Mouse (Mus musculus) gonadal fat pad, adult 2 months (tissue): ENCODE data around the gene Ivd. TPM values are rescaled to one million over a fixed set of nuclear protein-coding genes. Genes with fewer than 3 reads are reported as not detected.

Experiments used
- DNase-seq: peaks from one replicate; pipeline ENCODE4 v3.0.0-alpha.2; 2012; ENCODE audit warnings: low read depth
- polyA plus RNA-seq: library from polyadenylated mRNA; depleted of rRNA; stranded (reverse); fragments of >200 nt; gene quantifications from 2 replicates; pipeline ENCODE4 v1.2.3, GENCODE M21; 2012

Gene Ivd
- polyA plus RNA-seq, 1 experiment = 135 TPM

DNA sequence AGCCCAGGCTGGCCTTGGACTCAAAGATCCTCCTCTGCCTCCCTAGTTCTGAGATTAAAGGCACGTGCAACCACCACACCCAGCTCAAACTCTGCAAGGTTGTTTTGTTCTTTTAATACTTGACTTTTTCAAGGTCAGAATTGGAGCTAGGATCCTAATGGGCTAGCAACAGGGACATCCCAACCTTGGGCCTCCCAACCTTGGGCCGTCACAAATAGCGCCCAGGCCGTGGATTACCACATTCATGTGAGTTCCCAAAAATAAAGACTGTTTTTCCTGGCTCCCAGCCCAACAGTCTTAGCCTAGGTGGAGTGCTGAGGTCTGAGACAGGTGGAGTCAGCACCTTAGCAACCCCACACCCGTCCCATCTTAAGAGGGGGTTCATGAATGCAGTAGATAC lies 20.2 kb downstream of the Ivd start:
- no peak for DNase-seq

DNA sequence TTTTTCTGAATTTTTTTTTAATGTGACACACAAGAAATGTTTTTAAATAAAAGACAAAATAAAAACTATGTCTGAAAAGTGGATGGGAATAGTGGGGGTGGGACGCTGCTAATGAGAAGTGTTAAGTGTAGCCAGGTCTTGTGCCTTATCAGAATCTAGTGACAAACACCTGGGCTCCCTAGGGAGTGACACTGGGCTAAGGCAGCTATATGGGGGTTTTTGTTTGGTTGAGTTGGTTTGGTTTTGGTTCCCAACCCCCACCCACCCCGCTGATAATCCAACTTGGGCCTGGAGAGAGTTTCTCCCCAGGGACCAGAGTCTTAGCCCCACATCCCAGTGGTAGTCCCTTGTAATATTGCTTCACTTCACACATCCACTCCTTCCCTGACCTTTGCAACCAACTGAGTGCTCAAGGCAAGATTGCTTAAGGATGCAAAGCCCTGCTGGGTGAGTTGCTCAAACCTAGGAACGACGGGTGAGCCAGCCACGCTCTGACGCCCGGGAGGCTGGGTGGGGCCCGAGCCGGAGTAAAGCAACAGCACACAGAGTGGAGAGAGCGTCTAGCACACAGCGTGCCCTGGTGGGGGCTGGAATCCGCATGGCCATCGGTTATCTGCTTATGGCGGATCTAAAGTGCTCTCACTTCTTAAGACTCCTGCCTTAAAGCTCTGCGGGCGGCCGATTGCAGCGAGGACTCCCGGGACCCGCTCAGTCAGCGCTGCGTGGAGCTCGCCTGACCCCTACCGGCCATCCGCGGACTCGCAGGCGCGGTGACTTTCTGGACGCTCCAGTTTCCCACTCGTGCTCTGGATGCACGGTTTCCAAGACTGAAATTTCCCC lies 21.3 kb downstream of the Ivd start:
- no peak for DNase-seq

DNA sequence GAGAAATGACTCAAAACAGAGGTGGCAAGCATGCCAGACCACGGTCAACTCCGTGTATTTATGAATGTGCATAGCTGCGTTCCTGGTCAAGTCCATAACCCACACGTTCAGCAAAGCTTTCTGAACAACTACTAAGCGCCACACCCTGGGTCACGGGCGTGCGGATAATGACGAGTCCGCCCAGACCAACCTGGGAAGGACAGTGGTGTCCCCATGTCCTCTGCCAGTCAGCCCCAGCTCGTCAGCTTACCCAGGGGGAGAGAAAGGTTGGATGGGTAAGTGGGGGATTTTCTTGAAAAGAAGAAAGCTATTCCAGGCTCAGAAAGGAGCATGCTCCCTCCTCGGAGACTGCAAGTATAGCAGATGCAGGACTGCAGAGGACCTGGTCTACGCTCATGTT lies 25.7 kb downstream of the Ivd start:
- no peak for DNase-seq

DNA sequence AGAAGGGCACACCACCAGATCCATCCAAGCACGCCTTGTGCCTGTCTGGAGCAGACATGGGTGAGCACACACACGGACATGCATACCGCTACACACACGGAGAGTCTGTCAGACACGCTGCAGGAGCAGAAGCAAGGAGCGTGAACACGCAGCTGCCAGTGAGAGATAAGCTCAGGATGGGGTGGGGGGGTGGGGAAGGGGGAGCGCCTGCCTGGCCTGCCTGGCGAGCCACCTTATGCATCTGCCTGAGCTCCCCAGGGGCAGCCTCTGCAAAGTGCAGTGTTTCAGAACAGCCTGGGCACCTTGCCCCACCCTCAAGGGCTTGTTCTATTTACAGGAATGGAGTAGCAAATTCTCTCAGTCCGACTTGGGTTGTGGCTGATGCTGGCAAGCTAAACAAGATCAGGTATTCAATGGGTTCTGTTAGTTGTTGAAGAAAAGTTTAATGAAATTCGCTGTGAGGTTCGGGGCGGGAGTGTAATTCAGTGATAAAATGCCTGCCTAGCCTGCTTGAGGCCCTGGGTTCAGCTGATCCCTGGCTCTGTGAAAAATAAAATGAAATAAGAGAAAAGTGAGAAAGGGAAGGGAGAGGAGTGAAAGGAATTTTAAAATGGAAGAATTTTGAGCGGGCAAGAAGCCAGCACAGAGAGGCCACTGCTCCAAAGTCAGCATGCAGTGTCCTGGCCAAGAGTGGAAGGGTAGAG lies 26.2 kb downstream of the Ivd start:
- no peak for DNase-seq

DNA sequence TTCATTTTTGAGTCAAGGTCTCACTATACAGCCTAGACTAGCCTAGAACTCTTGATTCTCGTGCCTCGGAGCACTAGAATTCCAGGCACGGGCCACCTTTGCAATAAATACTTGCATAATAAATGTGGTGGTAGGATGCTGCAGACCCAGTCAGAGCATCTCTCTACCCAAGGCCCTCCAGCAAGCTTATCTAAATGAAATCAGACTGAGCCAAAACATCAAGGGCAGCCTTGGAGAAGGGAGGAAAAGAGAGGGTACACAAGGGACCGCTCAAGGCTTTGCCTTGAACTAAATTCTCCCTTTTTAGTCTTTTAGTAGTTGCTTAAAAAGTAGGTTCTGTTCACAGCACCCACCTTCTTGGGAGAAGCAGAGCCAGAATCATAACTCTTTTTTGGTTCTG lies 29.4 kb downstream of the Ivd start:
- no peak for DNase-seq

DNA sequence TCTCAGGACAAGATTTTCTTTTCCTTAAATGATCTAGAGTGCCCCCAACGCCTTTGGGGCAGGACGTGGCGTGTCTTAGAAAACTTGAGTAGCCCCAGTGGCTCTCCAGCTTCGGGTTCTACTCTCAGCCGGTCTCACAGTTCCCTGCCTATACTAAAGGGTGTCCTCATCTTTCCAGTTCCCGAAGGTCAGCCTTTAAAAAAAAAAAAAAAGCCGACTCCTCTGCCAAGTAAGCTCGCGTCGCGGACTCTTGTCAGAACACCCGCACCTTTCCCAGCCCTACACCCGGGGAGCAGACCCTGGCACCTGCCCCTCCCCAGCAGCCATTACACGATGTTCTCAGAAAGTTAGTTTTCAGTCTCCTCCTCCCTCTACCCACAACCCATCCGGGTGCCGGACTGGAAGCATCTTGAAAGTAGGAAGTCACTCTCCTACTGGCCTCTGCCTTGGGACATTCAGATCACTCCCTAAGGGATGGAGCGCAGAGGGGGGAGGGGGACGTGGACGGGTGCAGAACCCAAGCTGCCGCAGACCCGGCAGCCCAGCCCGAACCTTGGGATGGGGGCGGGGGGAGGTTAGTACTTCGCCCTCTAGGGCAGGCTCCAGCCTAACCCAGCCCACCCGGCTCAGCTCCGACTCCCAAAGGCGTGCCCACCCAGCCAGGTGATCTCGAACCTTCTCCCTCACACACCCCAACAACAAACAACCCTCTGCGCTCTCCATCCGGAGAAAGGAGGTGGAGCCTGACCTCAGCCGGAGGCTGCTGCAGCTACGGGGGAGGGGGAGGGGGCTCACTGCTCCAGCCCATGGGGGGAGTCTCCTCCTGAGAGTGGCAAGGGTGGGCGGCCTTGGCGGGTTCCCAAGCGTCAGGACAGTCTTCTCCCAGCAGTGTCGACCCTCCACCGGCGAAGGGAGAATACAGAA lies 34.5 kb downstream of the Ivd start:
- DNase-seq = no peak

DNA sequence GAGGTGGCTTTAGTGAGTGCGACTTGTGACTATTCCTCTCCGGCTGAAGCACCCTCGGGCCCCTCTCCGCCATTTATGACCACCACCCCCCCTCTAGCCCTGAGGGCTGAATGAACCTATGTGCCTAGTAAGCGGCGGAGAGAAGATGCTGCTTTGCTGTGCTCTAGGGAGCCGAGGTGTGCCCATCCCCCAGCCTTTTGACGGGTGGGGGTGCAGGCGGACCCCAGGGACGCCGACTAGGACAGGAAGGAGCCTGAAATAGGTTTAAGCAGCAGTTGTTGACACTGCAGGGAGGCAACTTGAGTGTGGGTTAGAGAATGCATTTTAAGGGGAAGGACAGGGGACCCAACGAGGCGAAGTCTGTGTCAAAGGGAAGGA lies 35.1 kb downstream of the Ivd start:
- no peak for DNase-seq

DNA sequence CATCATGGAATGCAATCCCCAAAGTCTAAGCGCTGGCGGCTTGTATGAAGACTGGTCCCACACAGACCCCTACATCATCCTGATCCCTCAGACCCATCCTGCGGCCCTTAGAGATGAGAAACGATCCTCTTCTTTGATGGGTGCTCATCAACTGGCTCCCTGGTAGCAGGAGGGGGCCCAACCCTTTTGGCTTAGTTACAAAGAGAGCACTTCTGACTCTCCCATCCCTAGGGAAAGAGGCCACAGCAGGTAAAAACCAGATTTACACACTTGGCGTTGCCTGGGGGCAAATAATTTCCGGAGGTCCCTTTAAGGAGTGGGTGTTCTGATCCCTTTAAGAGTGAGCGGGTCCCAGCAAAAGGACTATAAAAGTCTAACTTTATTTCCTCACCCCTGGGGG lies 35.6 kb downstream of the Ivd start:
- DNase-seq = no peak

DNA sequence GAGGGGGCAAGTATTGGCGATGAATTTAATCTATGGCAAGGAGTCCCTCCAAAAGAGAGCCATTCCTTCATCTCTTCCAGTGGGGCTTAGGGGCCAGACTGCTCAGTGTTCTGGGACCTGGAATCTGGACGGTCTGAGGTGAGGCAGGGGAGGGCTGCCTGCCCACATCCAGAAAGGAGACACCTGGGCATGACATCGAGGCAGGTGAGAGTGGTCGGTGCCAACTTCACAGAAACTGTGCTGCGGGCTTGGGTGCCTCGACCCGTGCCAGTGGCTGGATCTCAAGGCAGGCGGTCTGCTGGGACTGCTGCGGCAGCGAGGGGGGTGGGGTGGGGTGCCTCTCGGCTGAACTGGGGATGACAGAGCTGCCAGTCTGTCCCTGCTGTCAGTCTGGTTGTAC lies 36.1 kb downstream of the Ivd start:
- DNase-seq = no peak

DNA sequence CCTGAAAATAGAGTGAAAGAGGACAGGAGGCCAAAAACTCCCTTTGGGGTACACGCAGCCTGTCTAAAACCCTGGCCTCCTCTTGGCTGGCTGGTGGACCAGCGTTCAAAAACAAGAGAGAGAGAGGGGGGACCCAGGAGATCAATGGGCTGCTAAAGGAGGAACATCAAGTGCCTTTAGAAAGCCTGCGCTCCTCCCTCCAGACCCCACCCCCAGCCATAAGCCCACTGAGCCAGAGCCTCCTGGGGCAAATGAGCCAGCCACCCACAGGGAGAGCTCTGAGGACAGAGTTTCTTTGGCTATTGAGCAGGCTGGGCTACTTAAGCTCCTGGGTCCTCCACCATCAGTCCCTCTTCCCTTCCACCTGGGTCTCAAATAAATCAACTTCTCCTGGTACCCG lies 37.0 kb downstream of the Ivd start:
- DNase-seq = no peak

DNA sequence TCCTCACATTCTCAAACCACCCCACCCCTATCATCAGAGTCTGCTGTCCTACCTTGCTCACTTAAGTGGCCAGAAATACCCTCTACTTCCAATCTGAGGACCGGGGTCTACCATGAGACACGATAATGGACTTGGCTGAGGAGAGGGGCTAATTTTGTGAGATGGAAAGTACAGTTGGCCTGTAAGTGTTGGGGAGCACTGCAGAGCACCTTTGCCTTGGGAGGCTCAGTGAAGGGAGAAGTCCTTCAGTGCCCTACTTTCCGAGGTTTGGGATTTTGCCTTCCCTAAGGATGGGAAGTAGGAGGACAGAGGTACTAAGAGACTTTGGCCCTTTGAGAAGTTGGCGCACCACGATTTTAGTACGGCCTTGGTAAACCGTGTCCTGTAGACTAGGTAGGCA lies 37.6 kb downstream of the Ivd start:
- no peak for DNase-seq

DNA sequence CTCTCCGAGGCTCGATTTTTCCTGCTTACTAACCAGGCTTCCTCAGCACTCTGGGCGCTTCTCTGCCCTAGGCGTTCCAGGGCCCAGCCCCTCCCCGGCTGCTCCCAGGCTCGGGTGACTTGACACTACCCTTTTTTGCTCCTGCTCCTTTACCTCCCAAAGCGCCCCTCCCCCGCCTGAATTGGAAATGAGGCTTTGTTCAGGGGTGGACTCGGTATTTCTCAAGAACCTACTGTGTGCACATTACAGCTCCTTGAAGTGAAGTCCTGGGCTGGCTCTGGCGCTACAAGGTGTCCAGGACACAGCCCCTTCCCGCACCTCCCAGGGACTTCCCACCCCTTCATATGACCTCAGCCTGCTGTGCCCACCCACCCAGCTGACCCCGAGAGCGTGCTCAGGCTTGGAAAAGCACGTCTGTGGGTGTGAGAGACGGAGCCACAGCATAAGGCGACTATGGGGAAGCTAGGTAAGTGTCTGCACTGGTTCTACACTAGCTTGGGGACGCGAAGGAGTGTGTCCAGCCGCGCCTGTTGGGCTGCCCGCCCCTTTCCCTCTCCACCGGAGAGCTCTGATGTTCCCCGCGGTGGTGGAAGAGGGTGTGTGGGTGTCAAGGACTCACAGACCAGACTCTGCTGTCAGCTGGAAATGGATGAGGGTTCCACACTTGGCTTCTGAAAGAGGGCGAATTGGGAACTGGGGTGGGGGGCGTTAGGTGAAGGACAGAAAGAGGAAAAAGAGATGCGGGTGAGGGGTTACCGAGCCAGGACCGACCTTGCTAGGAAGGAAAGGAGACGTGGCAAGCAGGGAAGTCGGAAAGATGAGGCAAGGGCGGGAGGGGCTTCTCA lies 38.4 kb downstream of the Ivd start, which contains the start of gene Bahd1:
TSS of gene Bahd1 (plus strand) at position 397 of the 845 bp plus-strand sequence.
- DNase-seq = no peak

DNA sequence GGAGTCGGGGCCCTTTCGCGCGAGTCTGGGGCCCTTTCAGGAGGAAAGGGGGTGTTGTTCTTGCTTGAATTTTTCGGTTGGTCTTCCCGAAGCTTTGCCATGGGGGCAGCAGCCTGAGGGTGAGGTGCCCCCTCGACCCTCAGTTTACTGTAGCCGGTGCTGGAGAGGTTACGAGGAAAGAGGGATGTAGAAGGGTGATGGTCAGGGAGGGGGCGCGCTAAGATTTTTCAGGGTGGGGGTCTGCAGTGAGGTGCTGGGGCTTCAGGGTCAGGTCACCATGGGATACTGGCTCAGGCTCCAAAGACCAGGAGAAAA lies 39.0 kb downstream of the Ivd start:
- no peak for DNase-seq

DNA sequence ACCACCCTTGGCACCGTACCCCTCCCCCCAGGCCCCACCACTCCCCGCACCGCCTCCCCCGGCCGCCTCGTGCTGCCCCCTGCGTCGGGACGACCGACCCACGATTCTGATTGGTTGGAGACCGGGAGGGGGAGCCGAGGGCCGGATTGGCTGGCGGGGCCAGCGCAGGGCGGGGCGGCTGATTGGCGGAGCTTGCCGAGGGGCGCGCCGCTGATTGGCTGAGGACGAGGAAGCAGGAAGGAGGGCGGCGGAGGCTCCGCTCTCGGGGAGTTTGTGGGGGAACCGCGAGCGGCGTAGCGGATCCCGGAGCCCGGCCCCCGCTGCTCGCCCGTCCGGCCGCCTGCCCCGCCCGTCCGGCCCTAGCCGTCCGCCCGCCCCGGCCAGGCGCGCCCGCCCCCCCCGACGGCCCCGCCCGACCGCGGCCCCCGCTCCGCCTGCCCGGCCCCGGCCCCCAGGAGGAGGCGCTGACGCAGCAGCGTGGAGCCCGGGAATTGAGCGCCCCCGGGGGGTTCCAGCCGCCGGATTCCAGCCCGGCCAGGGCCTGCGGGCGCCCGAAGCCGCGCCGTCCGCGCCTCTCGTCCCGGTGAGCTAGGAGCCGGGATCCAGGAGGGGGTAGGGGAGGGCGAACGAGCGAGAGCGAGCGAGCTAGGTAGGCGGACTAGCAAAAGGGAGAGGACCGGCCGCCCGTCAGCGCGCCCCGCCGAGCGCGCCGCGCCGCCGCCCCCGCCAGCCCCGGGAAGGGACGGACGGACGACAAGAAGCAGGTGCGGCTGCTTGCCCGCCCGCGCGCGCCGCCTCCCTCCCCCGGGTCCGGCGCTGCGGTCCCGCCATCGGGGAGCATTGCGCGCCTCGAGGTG lies 39.6 kb downstream of the Ivd start:
- peak; percentile 33 for DNase-seq

DNA sequence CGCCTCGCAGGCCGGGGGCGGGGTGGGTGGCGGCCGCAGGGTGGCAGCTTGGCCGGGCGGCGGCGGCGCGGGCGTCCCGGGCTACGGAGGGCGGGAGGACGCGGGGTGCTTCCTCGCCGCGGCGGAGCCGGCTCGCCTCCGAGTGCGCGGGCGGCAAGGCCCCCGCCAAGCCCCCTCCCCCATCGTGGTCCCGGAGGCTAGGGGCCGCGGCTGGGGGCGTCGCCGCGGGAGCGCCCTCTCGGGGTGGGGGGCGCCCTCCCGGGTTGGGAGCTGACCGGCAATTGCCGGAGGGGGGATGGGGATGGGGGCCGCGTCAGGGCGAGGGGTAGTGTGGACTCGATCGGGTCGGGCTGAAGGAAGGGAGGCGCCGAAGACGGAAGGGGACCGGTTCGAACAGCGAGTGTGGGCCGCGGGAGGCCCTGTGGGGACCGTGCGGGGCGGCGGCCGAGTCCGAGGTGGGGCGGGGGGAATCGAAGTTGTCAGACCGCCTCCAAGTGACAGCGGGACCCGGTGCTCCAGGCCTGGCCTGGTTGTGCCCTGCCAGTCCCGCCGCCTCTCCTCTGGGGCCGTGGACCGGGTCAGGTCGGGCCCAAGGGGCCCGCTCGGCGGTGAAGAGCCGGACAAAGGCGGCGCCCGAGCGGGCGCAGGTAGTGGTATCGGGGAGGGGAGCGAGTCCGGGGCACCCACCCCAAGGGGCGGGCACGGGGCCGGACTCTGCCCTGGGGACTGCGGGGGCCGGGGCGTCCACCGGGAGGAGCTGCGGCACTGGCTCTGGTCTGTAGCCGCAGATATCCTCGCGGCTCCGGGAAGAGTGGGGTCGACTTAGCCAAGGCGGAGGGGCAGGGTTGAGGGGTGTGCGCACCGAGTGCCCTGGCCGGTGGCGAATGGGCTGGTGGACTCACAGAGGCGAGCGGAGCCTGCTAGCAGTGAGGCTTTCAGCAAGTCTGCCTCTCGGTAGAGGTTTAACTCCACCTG lies 40.6 kb downstream of the Ivd start:
- no peak for DNase-seq

DNA sequence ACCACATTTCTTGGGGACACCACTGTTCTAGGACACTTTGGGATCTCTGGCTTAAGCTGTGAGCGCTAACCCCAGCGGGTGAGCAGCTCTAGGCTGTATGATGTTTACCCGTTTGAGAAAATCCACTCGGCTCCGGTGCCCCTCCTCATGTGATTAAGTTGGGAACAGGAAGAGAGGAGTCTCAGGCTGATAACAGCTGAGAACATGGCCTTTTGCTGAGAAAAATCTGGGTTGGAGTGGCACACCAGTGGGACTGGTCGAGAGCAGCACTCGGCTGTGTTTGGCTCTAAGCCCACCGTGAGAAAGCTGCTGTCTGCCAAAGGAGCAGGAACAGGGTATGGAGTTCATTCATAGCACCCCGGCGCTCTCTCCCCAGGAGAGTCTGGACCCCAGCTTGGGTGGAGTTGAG lies 41.6 kb downstream of the Ivd start:
- DNase-seq = no peak

DNA sequence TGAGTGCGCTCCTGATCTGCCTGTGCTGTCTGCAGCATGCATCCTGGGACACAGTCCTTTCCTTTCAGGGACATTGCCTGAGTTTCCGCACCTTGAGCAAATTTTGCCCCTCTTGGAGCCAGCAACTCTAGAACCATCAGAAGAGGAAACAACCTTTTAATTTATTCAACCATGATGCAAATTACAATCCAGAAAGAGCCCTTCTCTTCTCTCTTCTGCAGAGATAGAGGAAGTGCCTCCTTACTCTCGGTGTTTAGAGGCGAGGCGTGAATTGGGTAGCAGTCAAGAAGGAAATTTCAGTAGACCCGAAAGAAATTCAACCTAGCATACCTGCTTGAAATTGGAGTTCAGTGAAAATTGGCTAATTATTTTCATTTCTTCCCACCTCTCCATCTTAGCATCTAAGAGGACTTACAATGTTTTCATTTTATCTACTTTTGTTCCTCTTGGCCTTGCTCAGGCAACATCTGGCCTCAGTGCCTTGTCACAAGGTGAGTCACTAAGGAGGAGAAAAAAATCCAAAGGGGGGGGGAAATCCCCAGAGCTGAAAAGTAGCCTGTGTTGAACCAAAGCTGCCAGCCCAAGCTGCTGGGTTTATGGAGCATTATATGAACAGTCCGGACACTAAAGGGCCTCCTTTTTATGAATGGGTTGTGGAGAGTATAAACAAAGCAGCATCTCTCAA lies 43.8 kb downstream of the Ivd start:
- no peak for DNase-seq

DNA sequence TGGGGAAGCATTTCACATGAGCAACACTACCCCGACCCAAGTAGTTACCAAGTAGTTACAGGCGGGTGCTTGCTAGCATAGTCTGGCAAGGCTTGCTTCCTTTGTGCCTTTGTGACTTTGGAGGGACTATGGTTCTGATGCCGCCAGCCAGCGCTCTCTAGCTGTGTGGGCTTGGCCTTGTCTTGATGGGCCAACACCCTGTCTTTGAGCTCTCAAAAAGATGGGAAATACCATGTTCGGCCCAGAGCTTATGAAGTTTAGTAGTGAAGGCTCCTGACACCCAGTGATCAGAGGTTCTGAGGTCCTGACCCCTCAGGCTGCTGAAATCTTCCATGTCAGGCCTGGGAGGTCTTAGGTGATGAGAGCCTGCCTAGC lies 44.4 kb downstream of the Ivd start:
- DNase-seq = no peak

DNA sequence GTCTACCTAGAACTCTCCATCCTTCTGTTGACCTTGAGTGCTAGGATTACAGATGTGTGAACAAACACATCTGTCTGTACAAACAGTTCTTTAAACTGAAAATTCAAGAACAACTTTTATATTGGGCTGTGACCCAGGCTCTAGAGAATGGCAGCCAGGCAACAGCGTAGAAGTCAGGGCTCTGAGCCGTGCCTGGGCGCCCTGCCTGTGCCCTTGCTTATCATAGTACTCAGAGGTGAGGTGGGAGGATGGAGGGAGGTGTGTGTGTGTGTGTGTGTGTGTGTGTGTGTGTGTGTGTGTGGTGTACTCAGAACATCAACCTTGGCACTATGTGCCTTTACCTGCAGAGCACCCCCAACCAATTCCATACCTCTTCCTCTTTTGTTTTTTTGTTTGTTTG lies 46.0 kb downstream of the Ivd start:
- DNase-seq = no peak
